Mouse (Mus musculus) kidney, adult 2 months (tissue): ENCODE data around the gene Hdgfl2. TPM values are rescaled to one million over a fixed set of nuclear protein-coding genes. Genes with fewer than 3 reads are reported as not detected.
A peak's percentile ranks its signal among the peaks of the same experiment; 100 is the strongest.

ENCODE experiments used
- DNase-seq: peaks from one replicate; pipeline ENCODE4 v3.0.0; 2021
- H3K27ac ChIP-seq: fragments of 200-500 bp; 2 replicates; pipeline ENCODE4 v1.5.1; 2012; ENCODE audit warnings: low read depth, low read length, control low read depth, inconsistent platforms; ENCODE audit not compliant: insufficient read depth
- H3K27me3 ChIP-seq: fragments of 200-500 bp; replicated peaks from 2 replicates; pipeline ENCODE4 v1.6.1; 2012; ENCODE audit warnings: mild to moderate bottlenecking, moderate library complexity, low read length, inconsistent platforms; ENCODE audit not compliant: control insufficient read depth, insufficient read depth
- H3K36me3 ChIP-seq: fragments of 200-500 bp; 2 replicates; pipeline ENCODE4 v1.6.1; 2012; ENCODE audit warnings: mild to moderate bottlenecking, moderate library complexity, low read length, inconsistent platforms; ENCODE audit not compliant: control insufficient read depth, insufficient read depth
- H3K4me1 ChIP-seq: fragments of 200-500 bp; 2 replicates; pipeline ENCODE4 v1.6.1; 2011; ENCODE audit warnings: low read length; ENCODE audit not compliant: control insufficient read depth, insufficient read depth
- H3K4me3 ChIP-seq: fragments of 200-500 bp; 2 replicates; pipeline ENCODE4 v1.5.1; 2011; ENCODE audit warnings: mild to moderate bottlenecking, low read depth, low read length, control low read depth; ENCODE audit not compliant: insufficient read depth
- CTCF ChIP-seq: fragments of 200-500 bp; conservative IDR thresholded peaks from 2 replicates; pipeline ENCODE4 v1.5.1; 2011; ENCODE audit warnings: low read depth, mild to moderate bottlenecking, control low read depth, low read length, moderate library complexity, mixed read lengths; ENCODE audit not compliant: insufficient read depth, insufficient read length
- POLR2A ChIP-seq: fragments of 200-500 bp; IDR thresholded peaks from one replicate; pipeline ENCODE4 v1.6.1; 2011; ENCODE audit warnings: low read depth, low read length, control low read depth
- WGBS: fragments of 180-500 bp; shearing (Covaris S2); methylation state at CpG from one replicate; pipeline ENCODE4 v1.1.7; 2018; 5-methylcytosine and 5-hydroxymethylcytosine counted together
- polyA plus RNA-seq: library from polyadenylated mRNA; depleted of rRNA; stranded (reverse); fragments of >200 nt; gene quantifications from 2 replicates; pipeline ENCODE4 v1.2.3, GENCODE M21; 2012

Gene Hdgfl2
- polyA plus RNA-seq, 1 experiment, result 33.5 TPM

GRCm38 (mm10) chr17:56112743-56113142 is 33.3 kb downstream of the Hdgfl2 start:
- H3K4me3 ChIP-seq, result no peak overlapping the region
- 85% methylated on average over 3 of the region's 3 CpGs for WGBS
- H3K4me1 ChIP-seq, result no peaks in the 10 kb centered on the region
- H3K36me3 ChIP-seq, result no peaks in the 10 kb centered on the region
- no peak overlapping the region for H3K27ac ChIP-seq
- no peak for TF ChIP-seq CTCF
- TF ChIP-seq POLR2A, result no peak
- no peak for DNase-seq
- H3K27me3 ChIP-seq, result no peaks in the 10 kb centered on the region

GRCm38 (mm10) chr17:56116193-56116592 is 36.8 kb downstream of the Hdgfl2 start:
- H3K27me3 ChIP-seq, result no peaks in the 10 kb centered on the region
- H3K27ac ChIP-seq, result no peak overlapping the region
- no peaks in the 10 kb centered on the region for H3K4me1 ChIP-seq
- no peaks in the 10 kb centered on the region for H3K36me3 ChIP-seq
- TF ChIP-seq POLR2A (no peak), CTCF (no peak)
- 77% methylated on average over 10 of the region's 10 CpGs for WGBS
- no peak for DNase-seq
- H3K4me3 ChIP-seq, result no peak overlapping the region

GRCm38 (mm10) chr17:56117251-56117710 is 37.8 kb downstream of the Hdgfl2 start, which contains the start of gene Plin5:
Gene Plin5, minus strand, starts transcription at chr17:56117596.
- Histone ChIP-seq H3K4me1 (no peaks in the 10 kb centered on the region), H3K4me3 (peak within 1 kb of the TSS; percentile 34; the same call in 1 of the 2 replicates), H3K27me3 (no peaks in the 10 kb centered on the region), H3K27ac (no peak within 1 kb of the TSS), H3K36me3 (no peaks in the 10 kb centered on the region)
- peak; percentile 87 for DNase-seq
- 3% methylated on average over 27 of the region's 27 CpGs for WGBS
- TF ChIP-seq CTCF (no peak), POLR2A (no peak)

GRCm38 (mm10) chr17:56119431-56119830 is 40.0 kb downstream of the Hdgfl2 start:
- 38% methylated on average over 12 of the region's 12 CpGs for WGBS
- peak; percentile 40 for DNase-seq
- H3K4me3 ChIP-seq, result no peak overlapping the region
- H3K27ac ChIP-seq, result peak overlapping the region; percentile 46; the same call in 1 of the 2 replicates
- H3K36me3 ChIP-seq, result no peaks in the 10 kb centered on the region
- no peaks in the 10 kb centered on the region for H3K4me1 ChIP-seq
- H3K27me3 ChIP-seq, result no peaks in the 10 kb centered on the region
- TF ChIP-seq POLR2A (no peak), CTCF (0 out of 2 replicates have a peak, but pooled peaks have one; percentile 9)

GRCm38 (mm10) chr17:56119981-56120880 is 40.8 kb downstream of the Hdgfl2 start:
- 3% methylated on average over 66 of the region's 66 CpGs for WGBS
- no peaks in the 10 kb centered on the region for H3K4me1 ChIP-seq
- peak; percentile 92 for DNase-seq
- H3K4me3 ChIP-seq, result peak overlapping the region; percentile 54
- TF ChIP-seq CTCF (no peak), POLR2A (no peak)
- peak overlapping the region; percentile 49 for H3K27ac ChIP-seq
- H3K36me3 ChIP-seq, result no peaks in the 10 kb centered on the region
- no peaks in the 10 kb centered on the region for H3K27me3 ChIP-seq

GRCm38 (mm10) chr17:56121826-56122225 is 42.4 kb downstream of the Hdgfl2 start, which contains the start of gene Lrg1:
Gene Lrg1, minus strand, starts transcription at chr17:56122001.
- peak within 1 kb of the TSS; percentile 54 for H3K4me3 ChIP-seq
- DNase-seq, result no peak
- WGBS, result 69% methylated on average over 2 of the region's 2 CpGs
- H3K27ac ChIP-seq, result peak within 1 kb of the TSS; percentile 49
- no peaks in the 10 kb centered on the region for H3K27me3 ChIP-seq
- TF ChIP-seq POLR2A, result no peak
- no peak for TF ChIP-seq CTCF
- no peaks in the 10 kb centered on the region for H3K36me3 ChIP-seq
- no peaks in the 10 kb centered on the region for H3K4me1 ChIP-seq

GRCm38 (mm10) chr17:56123161-56123560 is 43.7 kb downstream of the Hdgfl2 start:
- no peak overlapping the region for H3K4me3 ChIP-seq
- 94% methylated on average over 12 of the region's 12 CpGs for WGBS
- no peaks in the 10 kb centered on the region for H3K36me3 ChIP-seq
- no peak for DNase-seq
- no peak for TF ChIP-seq POLR2A
- no peak for TF ChIP-seq CTCF
- no peak overlapping the region for H3K27ac ChIP-seq
- H3K27me3 ChIP-seq, result no peaks in the 10 kb centered on the region
- H3K4me1 ChIP-seq, result no peaks in the 10 kb centered on the region
